Mouse (Mus musculus): ENCODE results near the gene Dennd2d. TPM values are rescaled to one million over a fixed set of nuclear protein-coding genes. Genes with fewer than 3 reads are reported as not detected.

Gene Dennd2d
- polyA plus RNA-seq, 1 experiment, result 26.0 TPM

DNA sequence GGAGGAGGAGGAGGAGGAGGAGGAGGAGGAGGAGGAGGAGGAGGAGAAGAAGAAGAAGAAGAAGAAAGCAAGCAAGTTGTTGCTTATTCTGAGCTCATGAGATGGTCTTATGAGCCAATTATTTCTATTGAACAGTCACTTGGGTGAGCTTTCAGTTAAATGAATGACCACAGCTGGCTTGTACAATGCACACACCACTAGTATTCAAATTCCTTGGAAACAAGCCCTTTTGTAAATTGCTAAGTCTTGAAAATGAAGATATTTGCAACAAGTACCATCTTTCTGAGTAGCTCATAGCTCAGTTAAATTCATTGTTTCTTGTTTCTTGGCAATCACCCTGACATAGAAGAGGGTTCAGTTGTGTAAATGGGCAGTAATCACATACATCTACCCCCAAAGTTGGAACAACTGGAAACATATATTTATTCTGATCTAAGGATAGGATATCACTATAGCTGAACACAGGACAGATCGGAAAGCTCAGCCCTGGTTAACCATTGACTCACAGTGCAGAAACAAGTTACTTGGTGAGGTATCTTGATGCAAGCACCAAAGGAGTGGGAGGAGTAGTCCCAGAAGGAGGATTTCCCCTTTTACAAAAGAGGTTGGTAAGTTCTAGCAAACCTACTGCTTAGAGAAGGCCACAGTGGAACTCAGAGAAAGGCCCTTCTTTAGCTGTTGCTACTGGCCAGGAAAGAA, 13.3 kb downstream of the Dennd2d start:
- no peak for DNase-seq (ENCODE audit: low read depth, low spot score)
- 31% methylated on average over 1 of the region's 1 CpGs for WGBS

DNA sequence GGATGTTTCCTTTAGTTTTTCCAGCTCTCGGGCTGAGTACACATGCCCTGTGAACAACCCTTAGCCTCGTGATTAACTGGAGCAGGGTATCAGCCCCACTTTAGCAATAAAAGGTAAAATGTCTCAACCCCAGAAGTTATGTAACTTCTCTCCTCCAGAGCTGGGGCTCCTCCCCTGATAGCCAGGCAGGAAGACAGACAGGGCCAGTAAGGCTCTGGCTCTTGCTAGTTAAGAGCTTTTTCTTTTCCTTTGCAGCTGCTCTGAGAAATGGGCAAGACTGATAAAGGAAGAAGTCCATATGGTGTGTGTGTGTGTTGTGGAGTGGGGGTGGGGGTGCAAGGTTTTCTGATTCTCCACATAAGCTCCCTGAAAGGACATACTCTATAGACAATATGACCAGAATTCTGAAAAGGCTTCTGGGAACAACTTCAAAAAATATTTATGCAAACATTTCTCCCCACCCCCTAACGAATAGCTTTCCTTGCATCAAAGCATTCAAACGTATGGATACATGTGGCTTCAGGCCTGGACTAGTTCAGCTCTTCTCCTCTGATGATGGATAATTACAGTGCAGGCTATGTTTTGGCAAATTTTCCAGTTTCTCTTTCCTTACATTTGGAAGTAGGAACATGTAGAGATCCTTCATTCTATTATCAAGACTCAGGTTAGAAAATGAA, 14.0 kb downstream of the Dennd2d start:
- 17% methylated on average over 4 of the region's 4 CpGs for WGBS
- no peak for DNase-seq (ENCODE audit: low read depth, low spot score)

DNA sequence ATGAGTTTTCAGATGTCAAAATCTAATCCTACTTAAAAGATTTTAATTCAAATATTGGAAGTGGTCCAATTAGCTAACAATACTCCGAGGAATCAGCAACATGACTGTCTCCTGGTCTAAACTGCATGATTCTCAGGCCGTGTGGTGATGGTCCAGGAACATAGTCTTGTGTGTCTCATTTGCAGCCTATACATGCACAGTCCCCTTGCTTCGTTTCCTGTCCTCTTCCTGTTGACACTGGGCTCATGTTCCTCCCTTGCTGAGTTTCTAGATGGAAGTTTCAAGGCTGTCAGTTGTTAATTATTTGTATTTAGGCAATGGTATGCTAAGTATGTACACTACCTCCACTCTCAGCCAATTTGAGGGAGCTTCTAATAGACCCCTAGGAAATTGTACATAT, 14.8 kb downstream of the Dennd2d start:
- DNase-seq (ENCODE audit: low read depth, low spot score), result no peak
- 47% methylated on average over 3 of the region's 3 CpGs for WGBS

DNA sequence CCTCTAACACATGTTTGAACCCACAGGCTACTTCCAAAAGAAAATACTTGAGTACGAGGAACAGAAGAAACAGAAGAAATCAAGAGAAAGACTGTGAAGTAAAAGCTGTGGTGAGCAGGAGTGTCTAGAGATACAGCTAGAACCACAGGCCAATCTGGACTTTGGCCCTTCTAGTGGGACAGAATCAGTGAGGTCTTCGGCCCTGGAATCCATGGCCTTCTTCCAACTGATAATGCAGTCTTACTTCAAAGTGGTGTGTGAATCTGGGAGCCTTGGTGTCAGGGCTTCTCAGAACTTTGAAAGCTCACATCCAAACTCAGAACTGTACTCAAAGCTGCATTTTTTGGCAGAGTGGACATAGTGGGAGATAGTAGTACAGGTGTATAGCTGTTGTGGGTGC, 18.3 kb downstream of the Dennd2d start:
- DNase-seq (ENCODE audit: low read depth, low spot score), result no peak
- 58% methylated on average over 2 of the region's 2 CpGs for WGBS

DNA sequence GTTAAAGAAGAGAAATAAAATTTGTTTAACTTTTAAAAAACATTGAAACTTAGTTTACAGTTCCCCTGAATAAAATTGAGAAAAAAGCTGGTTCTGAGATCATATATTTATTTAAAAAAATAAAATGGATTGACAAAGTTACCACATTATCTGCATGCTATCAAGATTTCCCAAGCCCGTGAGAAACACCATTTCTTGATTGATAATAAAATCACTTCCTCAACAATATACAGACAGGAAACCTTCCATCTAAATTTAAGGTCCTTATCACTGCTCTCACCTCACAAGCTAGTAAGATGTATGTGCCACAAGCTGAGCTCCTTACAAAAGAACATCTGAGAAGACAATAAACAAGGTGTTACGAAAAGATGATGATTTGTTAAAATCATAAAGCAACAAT, 20.7 kb downstream of the Dennd2d start:
- DNase-seq (ENCODE audit: low read depth, low spot score), result no peak
- WGBS, result 62% methylated on average over 2 of the region's 2 CpGs

DNA sequence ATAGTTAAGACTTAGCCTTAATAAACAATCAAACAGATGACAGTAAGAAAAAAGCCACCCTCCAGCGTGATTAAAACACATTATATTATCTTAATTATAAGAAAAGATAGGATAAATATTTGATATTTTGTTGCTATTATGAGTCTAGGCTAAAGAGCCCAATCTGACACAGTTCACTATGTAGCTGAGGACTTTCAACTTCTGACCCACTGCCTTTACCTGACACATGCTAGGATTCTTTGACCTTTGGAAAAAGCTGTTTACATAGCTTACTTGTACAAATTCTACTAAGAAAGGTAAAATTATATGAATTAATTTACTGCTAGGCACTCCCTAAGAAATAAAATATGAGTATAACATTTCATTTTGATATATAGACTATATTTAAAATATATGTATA, 28.5 kb downstream of the Dennd2d start:
- DNase-seq (ENCODE audit: low read depth, low spot score), result no peak

DNA sequence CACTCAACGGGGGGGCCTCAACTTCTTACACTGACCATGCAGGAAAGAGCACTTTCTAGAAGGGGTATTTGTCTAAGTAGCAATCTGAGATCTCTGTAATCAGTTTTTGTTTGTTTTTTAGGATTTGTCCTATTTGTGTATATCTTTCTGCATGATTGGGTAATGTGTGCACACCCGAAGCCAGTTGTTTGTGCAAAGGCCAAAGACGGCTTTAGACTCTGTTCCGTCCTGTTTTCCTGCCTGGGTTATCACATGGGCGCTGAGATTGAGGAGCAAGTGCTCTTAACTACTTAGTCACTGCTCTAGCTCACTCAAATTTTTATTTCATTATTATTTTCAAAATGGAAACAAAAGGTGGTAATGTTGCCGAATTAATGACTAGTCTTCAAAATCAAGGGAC, 32.8 kb downstream of the Dennd2d start:
- DNase-seq (ENCODE audit: low read depth, low spot score), result no peak

More for the DNA sequence above, 28.5 kb downstream of the Dennd2d start:
- WGBS, result 88% methylated on average over 1 of the region's 1 CpGs

DNA sequence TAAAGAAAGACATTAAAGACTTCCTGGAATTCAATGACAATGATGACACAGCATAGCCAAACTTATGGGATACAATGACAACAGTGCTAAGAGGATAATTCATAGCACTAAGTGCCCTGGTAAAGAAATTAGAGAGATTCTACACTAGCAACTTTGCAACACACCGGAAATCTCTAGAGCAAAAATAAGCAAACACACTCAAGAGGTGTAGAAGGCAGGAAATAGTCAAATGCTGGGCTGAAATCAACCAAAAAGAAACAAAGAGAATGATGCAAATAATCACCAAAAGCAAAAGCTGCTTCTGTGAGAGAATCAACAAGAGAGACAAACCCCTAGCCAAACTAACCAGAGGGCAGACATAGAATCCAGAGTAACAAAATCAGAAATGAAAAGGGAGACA, 40.5 kb downstream of the Dennd2d start:
- no peak for DNase-seq (ENCODE audit: low read depth, low spot score)
- 92% methylated on average over 1 of the region's 1 CpGs for WGBS

More for the DNA sequence above, 32.8 kb downstream of the Dennd2d start:
- WGBS, result 58% methylated on average over 6 of the region's 6 CpGs

DNA sequence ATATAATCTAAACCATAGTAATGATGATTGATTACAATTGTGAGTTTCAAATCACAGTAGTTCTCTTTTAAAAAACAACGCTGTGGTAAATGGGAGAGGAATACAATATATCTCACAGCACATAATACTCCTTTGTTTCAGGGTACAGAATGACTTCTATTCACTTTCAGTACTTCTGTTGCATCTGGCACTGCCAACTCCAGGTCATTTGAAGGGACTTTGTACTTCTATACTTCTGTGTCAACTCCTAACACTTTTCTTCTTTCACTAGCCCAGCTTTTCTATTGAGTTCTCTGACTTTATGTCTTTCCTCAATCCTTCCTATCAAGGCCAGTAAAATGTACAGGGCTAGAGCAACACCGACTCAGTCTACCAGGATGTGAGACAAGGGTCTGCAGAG, 44.2 kb downstream of the Dennd2d start:
- WGBS, result 43% methylated on average over 2 of the region's 2 CpGs
- no peak for DNase-seq (ENCODE audit: low read depth, low spot score)

DNA sequence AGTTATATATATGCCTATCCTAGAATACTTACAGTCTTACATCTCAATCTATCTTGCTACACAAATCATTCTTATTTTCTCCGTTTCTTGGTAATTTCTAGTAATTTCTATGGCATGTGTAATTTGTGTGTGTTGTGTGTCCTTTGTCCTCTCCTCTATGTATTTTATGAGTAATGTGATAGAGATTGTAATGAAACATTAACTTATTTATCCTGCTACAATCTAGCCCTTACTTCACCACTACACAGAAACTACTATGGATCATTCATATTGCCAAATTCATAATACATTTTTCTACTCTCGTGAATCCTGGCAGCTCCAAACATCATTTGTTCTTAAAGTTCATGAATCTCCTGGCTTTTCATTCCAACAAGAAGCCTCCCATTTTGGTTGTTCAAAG, 45.8 kb downstream of the Dennd2d start:
- no peak for DNase-seq (ENCODE audit: low read depth, low spot score)
- 30% methylated on average over 2 of the region's 2 CpGs for WGBS

DNA sequence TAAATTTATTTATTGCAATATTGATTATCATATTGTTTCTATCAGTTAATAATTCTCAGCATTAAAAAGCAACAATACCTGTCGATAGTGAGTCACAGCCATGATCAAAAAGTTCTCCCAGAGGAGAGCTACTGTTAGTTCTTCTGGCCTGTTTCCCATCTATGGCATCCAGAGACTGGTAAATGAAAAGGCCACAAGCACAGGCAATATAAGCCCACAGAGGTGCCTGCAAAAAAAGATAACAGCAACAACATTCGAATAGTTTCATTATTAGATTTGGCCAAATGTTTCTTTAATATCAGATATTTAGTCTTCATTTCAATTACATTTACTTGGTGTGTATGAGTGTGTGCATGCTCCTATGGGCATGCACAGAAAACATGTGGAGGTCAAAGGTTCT, 51.1 kb downstream of the Dennd2d start:
- no peak for DNase-seq (ENCODE audit: low read depth, low spot score)
- 85% methylated on average over 2 of the region's 2 CpGs for WGBS

DNA sequence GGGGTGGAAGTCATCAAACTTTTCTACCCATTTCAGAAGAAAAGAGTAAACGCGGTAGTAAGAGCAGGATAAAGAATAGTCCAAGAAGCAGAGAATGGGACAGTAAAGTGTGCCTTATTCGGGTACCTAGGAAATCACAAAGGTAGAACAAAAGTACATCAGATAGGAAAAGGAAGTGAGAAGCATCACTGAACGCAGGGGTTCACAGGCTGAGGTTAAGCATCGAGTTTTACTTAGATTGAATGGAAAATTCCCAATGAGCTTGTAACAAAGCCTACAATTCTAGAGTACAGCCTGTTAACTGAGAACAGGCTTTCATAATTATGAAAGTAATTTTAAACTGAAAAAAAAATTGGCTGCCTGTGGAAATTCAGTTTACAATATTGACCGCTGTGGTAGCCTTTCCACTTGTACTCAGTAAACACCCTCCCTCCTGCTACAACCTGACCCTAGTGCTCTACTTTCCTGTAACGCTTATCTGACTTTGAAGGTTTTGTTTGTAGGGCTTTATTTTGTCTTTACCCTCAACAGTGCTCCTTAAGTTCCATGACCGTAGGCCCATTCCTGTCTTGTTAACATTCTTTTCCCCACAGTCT, 62.6 kb downstream of the Dennd2d start:
- 37% methylated on average over 8 of the region's 8 CpGs for WGBS
- DNase-seq (ENCODE audit: low read depth, low spot score), result no peak

DNA sequence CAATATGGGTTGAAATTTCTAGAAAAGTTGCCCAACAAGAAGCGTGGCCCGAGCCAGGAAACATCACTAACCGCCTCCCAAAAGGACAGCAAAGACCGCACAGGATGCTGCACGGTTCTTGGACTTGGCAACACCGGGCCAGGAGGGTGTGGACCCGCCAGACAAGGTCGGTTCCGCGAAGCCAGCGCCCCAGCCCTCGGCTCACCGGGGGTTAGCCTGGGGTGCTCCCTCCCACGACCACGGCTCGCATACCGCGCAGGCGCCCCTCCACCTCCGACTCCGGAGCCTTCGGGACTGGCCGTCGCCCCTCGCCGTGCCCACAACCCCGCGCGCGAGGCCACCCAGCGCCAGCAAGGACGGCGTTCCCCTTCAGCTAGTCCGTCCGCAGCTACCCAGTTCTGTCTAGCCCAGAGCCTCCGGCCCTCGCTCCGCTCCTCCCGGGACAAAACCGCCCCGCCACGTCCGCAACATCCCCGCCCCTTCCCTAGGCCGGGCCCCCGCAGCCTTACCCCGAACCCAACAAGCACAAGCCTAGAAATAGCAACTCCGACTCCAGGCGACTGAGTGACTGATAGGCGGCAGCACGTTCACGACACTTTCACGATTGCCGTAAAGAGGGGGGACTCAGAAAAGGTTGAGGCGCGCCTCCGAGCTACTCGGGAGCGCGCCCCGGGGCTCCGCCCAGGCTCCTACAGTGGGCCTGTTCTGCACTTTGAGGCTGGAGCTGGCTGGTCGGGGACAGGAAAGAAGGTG, 65.1 kb downstream of the Dennd2d start, which contains the start of the genes Dram2 and Cept1:
Dram2 (plus strand) TSS at position 628 of the 753 bp plus-strand sequence.
Cept1 (minus strand) TSS at position 632 of the 753 bp plus-strand sequence.
- under 1% methylated on average over 63 of the region's 63 CpGs for WGBS
- peak; percentile 87 for DNase-seq (ENCODE audit: low read depth, low spot score)

DNA sequence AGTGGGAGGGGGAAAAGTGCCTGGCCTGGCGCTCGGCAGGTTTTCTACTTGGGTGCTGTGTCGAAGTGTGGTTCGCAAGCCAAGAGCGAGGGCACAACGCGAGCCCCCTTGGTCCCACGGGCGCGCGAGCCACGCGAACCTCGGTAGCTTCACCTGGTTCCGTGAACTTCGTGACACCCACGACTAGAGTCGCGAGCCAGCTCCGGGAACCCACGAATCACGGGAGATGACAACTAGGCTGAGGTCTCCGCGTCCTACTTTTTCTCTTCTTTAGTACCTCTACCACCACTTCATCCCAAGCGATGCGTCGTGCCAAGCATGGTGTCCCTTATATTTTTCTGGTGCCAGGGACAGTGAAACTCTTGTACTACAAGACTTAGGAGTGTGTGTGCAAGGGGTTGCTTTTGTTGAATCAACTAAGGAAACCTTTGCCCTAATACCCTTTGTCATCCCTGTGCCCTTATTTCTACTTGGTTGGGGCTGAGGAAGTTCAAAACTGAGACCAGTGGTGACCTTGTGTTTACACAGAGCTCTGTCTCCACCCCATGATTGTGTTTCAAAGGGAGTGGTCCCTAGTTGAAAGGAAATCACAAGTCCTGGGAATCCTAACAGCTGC, 65.8 kb downstream of the Dennd2d start:
- DNase-seq (ENCODE audit: low read depth, low spot score), result no peak
- WGBS, result under 1% methylated on average over 27 of the region's 27 CpGs

DNA sequence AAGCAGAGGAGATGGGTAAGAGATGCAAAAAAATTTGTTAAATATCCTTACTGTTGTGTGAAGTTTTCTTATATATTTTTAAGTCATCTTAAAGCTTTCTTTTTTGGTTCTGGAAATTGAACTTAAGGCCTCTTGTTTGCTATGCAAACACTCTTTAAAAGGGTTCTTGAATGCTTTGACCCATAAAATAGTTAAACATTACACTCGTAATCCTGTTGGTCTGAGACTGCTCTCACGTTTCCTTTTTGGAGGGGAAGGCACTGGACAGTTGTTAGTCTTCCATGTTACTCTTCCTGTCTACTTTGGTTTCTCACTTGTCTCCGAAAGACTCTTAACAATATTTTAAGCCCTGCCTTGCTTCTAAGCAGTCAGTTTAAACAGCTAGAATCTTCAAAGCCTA, 66.8 kb downstream of the Dennd2d start:
- 7% methylated on average over 3 of the region's 3 CpGs for WGBS
- no peak for DNase-seq (ENCODE audit: low read depth, low spot score)

Other genes starting within 250 kb of the Dennd2d start
- 0.06 and 0.16 TPM in 2 replicates for gene Chil6, start 76.2 kb upstream of the Dennd2d start, polyA plus RNA-seq (2012; rRNA removed)
- 77.8 and 115 TPM in 2 replicates for gene Dram2, start 65.4 kb downstream of the Dennd2d start, polyA plus RNA-seq (2012; rRNA removed)
- gene Cept1, start 65.4 kb downstream of the Dennd2d start, polyA plus RNA-seq (2012; rRNA removed), result 22.2 and 34.4 TPM in 2 replicates
- gene Lrif1, start 202.6 kb downstream of the Dennd2d start, polyA plus RNA-seq (2012; rRNA removed), result 0.83 and 2.8 TPM in 2 replicates